Mouse (Mus musculus) E14TG2a.4 (cell line): ENCODE data around the gene Sgsm1.

Experiments used
- CTCF ChIP-seq: conservative IDR thresholded peaks from 2 replicates; pipeline ENCODE4 v1.5.1; 2014; ENCODE audit warnings: low read length
- NANOG ChIP-seq: IDR thresholded peaks from 2 replicates; pipeline ENCODE4 v1.6.1; 2014; ENCODE audit warnings: borderline replicate concordance, low read length, mixed read lengths
- POU5F1 ChIP-seq: IDR thresholded peaks from 2 replicates; pipeline ENCODE4 v1.6.1; 2014; ENCODE audit warnings: low read length, borderline replicate concordance

DNA sequence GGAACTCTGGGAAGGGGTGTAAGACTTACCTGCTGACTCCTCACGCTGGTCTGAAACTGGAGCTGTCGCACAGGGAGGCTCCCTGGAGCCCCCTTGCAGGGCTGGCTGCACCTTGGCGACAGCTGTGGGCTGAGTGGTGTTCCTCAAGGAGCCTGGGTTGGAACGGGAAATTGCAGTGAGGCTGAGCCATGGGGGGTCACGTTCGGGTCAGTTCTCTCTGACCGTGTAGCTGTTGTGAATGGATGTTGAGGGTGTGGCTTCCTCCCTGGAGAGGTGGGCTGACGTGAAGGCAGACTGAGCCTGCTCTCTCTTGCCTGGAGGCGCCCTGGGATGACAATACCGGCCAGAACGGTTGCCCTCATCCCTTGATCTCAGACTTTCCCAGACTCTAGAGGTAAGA lies 48.2 kb upstream of the Sgsm1 start:
- TF ChIP-seq CTCF: no peak
- TF ChIP-seq POU5F1: no peak
- no peak for TF ChIP-seq NANOG
